Mouse (Mus musculus) midbrain, postnatal 0 days (tissue): ENCODE measurements around the gene Asb17. TPM values are rescaled to one million over a fixed set of nuclear protein-coding genes. Genes with fewer than 3 reads are reported as not detected.

Experiments used
- ATAC-seq: fragments of 200-750 bp; cut with Nextera tagmentation; 2 replicates; pipeline ENCODE4 v1.8.0; 2017; ENCODE audit warnings: moderate number of reproducible peaks, mild to moderate bottlenecking, moderate TSS enrichment, moderate library complexity; ENCODE audit not compliant: low FRiP score
- DNase-seq: peaks from one replicate; pipeline ENCODE4 v3.0.0-alpha.2; 2015; ENCODE audit warnings: low spot score
- H3K27ac ChIP-seq: fragments of 300-500 bp; sonication (generic); 2 replicates; pipeline ENCODE4 v1.5.1; 2014; ENCODE audit warnings: low read depth, mild to moderate bottlenecking, low read length, mixed read lengths
- H3K27me3 ChIP-seq: fragments of 300-500 bp; sonication (generic); 2 replicates; pipeline ENCODE4 v1.6.1; 2014; ENCODE audit warnings: low read length, control low read depth, mixed read lengths; ENCODE audit not compliant: insufficient read depth
- H3K36me3 ChIP-seq: fragments of 300-500 bp; sonication (generic); 2 replicates; pipeline ENCODE4 v1.6.1; 2014; ENCODE audit warnings: low read length, control low read depth, mixed read lengths; ENCODE audit not compliant: insufficient read depth
- H3K4me1 ChIP-seq: fragments of 300-500 bp; sonication (generic); 2 replicates; pipeline ENCODE4 v1.6.1; 2014; ENCODE audit warnings: mild to moderate bottlenecking, control low read depth, antibody characterized with exemption, low read length, mixed read lengths; ENCODE audit not compliant: insufficient read depth
- H3K4me2 ChIP-seq: fragments of 300-500 bp; sonication (generic); 2 replicates; pipeline ENCODE4 v1.6.1; 2014; ENCODE audit warnings: low read depth, mild to moderate bottlenecking, low read length, mixed read lengths; ENCODE audit not compliant: poor library complexity, severe bottlenecking
- H3K4me3 ChIP-seq: fragments of 300-500 bp; sonication (generic); 2 replicates; pipeline ENCODE4 v1.5.1; 2014; ENCODE audit warnings: low read depth, mild to moderate bottlenecking, low read length, moderate library complexity
- H3K9ac ChIP-seq: fragments of 300-500 bp; sonication (generic); replicated peaks from 2 replicates; pipeline ENCODE4 v1.6.1; 2014; ENCODE audit warnings: mild to moderate bottlenecking, low read length, moderate library complexity, mixed read lengths; ENCODE audit not compliant: poor library complexity, severe bottlenecking
- H3K9me3 ChIP-seq: fragments of 300-500 bp; sonication (generic); 2 replicates; pipeline ENCODE4 v1.6.1; 2016; ENCODE audit warnings: low read length, control low read depth
- CTCF ChIP-seq: IDR thresholded peaks from 2 replicates; pipeline ENCODE4 v1.5.1; 2016; ENCODE audit warnings: antibody characterized with exemption, mild to moderate bottlenecking
- WGBS: fragments of 180-500 bp; shearing (Covaris S2); extraction: QIAGEN DNeasy Blood & Tissue Kit; methylation state at CpG from one replicate; pipeline ENCODE4 v1.1.7; 2014; 5-methylcytosine and 5-hydroxymethylcytosine counted together
- polyA plus RNA-seq: library from polyadenylated mRNA; unstranded; fragments of >200 nt; fragmentation: Nextera tagmentation; extraction: Ambion mirVana; gene quantifications from 2 replicates; pipeline ENCODE4 v1.2.1, GENCODE M21; 2015
- total RNA-seq: library from RNA; depleted of rRNA; stranded (reverse); fragments of >200 nt; gene quantifications from 2 replicates; pipeline ENCODE4 v1.2.3, GENCODE M21; 2014

Gene Asb17
- total and polyA plus RNA-seq, 2 experiments from 2014 or later: 0.07 to 0.44 TPM

DNA sequence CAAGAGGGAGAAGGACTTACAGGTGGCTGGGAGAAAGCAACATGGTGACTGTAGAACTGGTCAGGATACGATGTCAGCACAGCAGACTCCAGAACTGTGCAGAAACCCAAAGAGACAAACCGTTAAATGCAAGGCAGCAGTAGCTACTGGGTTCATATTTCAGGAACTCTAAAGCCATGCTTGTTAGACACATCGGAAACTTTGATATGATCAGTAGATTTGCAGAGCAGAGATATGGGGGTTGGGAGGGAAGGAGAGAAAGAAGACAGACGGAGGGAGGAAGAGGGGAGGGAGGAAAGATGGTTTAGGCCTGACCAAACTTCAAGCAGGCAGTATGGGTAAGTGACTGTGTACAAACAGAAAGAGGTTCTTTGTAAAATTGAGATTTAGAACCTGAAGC is 6.4 kb upstream of the Asb17 start:
- ATAC-seq: no peak
- 72% methylated on average over 4 of the region's 4 CpGs for WGBS

DNA sequence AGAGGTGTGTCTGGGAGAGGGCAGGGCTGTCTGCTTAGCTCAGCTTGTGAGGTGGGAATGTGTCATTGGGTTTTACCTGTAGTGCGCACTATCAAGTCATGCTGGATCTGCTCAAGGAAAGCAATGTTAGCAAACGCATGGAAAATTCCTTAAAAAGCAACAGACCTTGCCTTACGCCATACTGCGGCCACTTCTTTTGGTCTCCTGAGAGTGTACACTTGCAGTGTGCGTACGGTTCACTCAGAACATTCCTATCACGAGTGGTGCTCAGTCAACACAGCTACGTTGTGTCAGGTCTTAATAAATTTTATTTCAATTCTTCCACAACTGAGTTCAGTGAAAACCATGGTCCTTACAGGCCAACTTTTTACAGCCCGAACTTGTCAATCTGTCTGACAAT is 748 bp downstream of the Asb17 start:
- Histone ChIP-seq H3K9ac (no peak overlapping the region), H3K9me3 (no peaks in the 10 kb centered on the region), H3K27me3 (no peaks in the 10 kb centered on the region), H3K4me2 (no peak overlapping the region), H3K36me3 (no peaks in the 10 kb centered on the region), H3K27ac (no peak overlapping the region), H3K4me3 (no peak overlapping the region), H3K4me1 (no peaks in the 10 kb centered on the region)
- no peak for TF ChIP-seq CTCF
- DNase-seq (no peak), ATAC-seq (no peak)
- 95% methylated on average over 9 of the region's 9 CpGs for WGBS

More for the DNA sequence above, 6.4 kb upstream of the Asb17 start:
- H3K4me2 ChIP-seq: no peak overlapping the region
- no peak overlapping the region for H3K4me3 ChIP-seq
- TF ChIP-seq CTCF: no peak
- H3K9me3 ChIP-seq: no peaks in the 10 kb centered on the region
- H3K36me3 ChIP-seq: no peaks in the 10 kb centered on the region
- H3K27me3 ChIP-seq: no peaks in the 10 kb centered on the region
- no peak overlapping the region for H3K27ac ChIP-seq
- no peaks in the 10 kb centered on the region for H3K4me1 ChIP-seq
- H3K9ac ChIP-seq: no peak overlapping the region
- no peak for DNase-seq

DNA sequence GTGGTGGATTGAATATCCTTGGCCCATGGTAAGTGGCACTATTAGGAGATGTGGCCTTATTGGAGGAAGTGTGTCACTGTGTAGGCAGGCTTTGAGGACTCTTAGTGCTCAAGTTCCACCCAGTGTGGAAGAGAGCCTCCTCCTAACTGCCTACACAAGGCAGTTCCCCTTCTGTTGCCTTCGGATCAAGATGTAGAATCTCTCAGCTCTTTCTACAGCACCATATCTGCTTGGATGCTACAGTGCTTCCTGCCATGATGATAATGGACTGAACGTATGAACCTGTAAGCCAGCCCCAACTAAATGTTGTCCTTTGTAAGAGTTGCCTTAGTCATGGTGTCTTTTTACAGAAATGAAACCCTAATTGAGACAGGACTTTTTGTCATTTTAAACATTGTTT is 1.5 kb downstream of the Asb17 start:
- WGBS: 90% methylated on average over 2 of the region's 2 CpGs
- DNase-seq (no peak), ATAC-seq (no peak)
- no peaks in the 10 kb centered on the region for H3K36me3 ChIP-seq
- H3K27me3 ChIP-seq: no peaks in the 10 kb centered on the region
- no peak overlapping the region for H3K4me2 ChIP-seq
- H3K4me1 ChIP-seq: no peaks in the 10 kb centered on the region
- TF ChIP-seq CTCF: no peak
- no peak overlapping the region for H3K27ac ChIP-seq
- no peaks in the 10 kb centered on the region for H3K9me3 ChIP-seq
- H3K9ac ChIP-seq: no peak overlapping the region
- H3K4me3 ChIP-seq: no peak overlapping the region

- WGBS: 91% methylated on average over 4 of the region's 4 CpGs
- DNase-seq (no peak), ATAC-seq (no peak)
- Histone ChIP-seq H3K36me3 (no peaks in the 10 kb centered on the region), H3K4me3 (no peak overlapping the region), H3K27me3 (no peaks in the 10 kb centered on the region), H3K27ac (no peak overlapping the region), H3K9ac (no peak overlapping the region), H3K9me3 (no peaks in the 10 kb centered on the region), H3K4me1 (no peaks in the 10 kb centered on the region), H3K4me2 (no peak overlapping the region)
- no peak for TF ChIP-seq CTCF
Observed at GRCm38 (mm10) chr3:153846109-153846508, 2.1 kb downstream of the Asb17 start.

GRCm38 (mm10) chr3:153847207-153847733 is 3.3 kb downstream of the Asb17 start:
- H3K4me3 ChIP-seq: no peak overlapping the region
- H3K9ac ChIP-seq: no peak overlapping the region
- no peaks in the 10 kb centered on the region for H3K27me3 ChIP-seq
- no peak for DNase-seq
- no peak for TF ChIP-seq CTCF
- no peaks in the 10 kb centered on the region for H3K9me3 ChIP-seq
- WGBS: 82% methylated on average over 7 of the region's 7 CpGs
- no peak overlapping the region for H3K4me2 ChIP-seq
- H3K4me1 ChIP-seq: no peaks in the 10 kb centered on the region
- H3K27ac ChIP-seq: no peak overlapping the region
- no peak for ATAC-seq
- no peaks in the 10 kb centered on the region for H3K36me3 ChIP-seq

DNA sequence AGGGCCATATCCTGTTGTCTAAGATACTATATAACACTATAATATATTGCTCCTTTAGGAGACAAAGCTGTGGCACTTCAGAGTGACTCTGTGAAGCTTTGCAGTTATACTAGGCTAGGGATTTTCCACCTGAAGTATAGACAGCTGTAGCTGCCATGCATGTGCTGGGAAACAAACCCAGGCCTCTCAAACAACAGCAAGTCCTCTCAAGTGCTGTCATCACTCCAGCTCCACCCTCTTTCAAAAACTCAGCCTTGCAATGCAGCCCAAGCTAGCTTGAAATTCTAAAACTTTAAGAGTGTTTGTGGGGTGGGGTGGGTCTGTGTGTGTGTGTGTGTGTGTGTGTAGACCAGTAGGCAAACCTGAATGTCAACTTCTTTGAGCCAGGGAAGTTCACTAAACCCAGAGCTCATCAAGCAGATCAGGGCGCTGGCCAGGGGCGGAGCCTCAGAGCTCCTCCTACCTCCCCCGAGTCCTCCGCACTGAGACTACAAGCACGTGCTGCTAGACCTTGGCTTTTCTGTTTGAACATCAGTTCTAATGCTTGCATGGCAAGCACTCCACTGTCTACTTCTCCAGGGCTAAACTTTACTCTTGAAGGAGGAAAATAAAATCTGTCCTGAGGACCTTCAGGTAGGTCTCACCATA is 5.5 kb downstream of the Asb17 start:
- Histone ChIP-seq H3K36me3 (no peaks in the 10 kb centered on the region), H3K27me3 (no peaks in the 10 kb centered on the region), H3K9me3 (no peaks in the 10 kb centered on the region), H3K4me3 (no peak overlapping the region), H3K27ac (no peak overlapping the region), H3K4me2 (no peak overlapping the region), H3K9ac (no peak overlapping the region), H3K4me1 (no peaks in the 10 kb centered on the region)
- TF ChIP-seq CTCF: no peak
- no peak for ATAC-seq
- WGBS: 10% methylated on average over 5 of the region's 5 CpGs
- no peak for DNase-seq
